Mouse (Mus musculus) liver, embryonic 16.5 days (tissue): ENCODE measurements around the gene Slc17a7. TPM values are rescaled to one million over a fixed set of nuclear protein-coding genes. Genes with fewer than 3 reads are reported as not detected.

Source experiments
- ATAC-seq: fragments of 200-750 bp; cut with Nextera tagmentation; 2 replicates; pipeline ENCODE4 v1.8.0; 2017; ENCODE audit warnings: low read depth, mild to moderate bottlenecking, moderate number of reproducible peaks, moderate library complexity
- H3K27ac ChIP-seq: fragments of 300-500 bp; sonication (generic); 2 replicates; pipeline ENCODE4 v1.5.1; 2014; ENCODE audit warnings: mild to moderate bottlenecking, low read length
- H3K27me3 ChIP-seq: fragments of 300-500 bp; sonication (generic); 2 replicates; pipeline ENCODE4 v1.6.1; 2014; ENCODE audit warnings: low read depth, low read length, mixed read lengths; ENCODE audit not compliant: control insufficient read depth, insufficient read depth
- H3K36me3 ChIP-seq: fragments of 300-500 bp; sonication (generic); 2 replicates; pipeline ENCODE4 v1.6.1; 2014; ENCODE audit warnings: mild to moderate bottlenecking; ENCODE audit not compliant: control insufficient read depth, insufficient read depth
- H3K4me1 ChIP-seq: fragments of 300-500 bp; sonication (generic); 2 replicates; pipeline ENCODE4 v1.6.1; 2014; ENCODE audit warnings: low read depth, low read length, mixed read lengths; ENCODE audit not compliant: control insufficient read depth
- H3K4me2 ChIP-seq: fragments of 300-500 bp; sonication (generic); 2 replicates; pipeline ENCODE4 v1.6.1; 2014; ENCODE audit warnings: low read depth, low read length, mixed read lengths
- H3K4me3 ChIP-seq: fragments of 300-500 bp; sonication (generic); 2 replicates; pipeline ENCODE4 v1.5.1; 2014; ENCODE audit warnings: low read depth, mild to moderate bottlenecking, low read length
- H3K9ac ChIP-seq: fragments of 300-500 bp; sonication (generic); 2 replicates; pipeline ENCODE4 v1.6.1; 2014; ENCODE audit warnings: low read depth, low read length
- H3K9me3 ChIP-seq: fragments of 300-500 bp; sonication (generic); replicated peaks from 2 replicates; pipeline ENCODE4 v1.6.1; 2016; ENCODE audit warnings: low read length; ENCODE audit not compliant: control insufficient read depth
- WGBS: fragments of 180-500 bp; shearing (Covaris S2); extraction: QIAGEN DNeasy Blood & Tissue Kit; methylation state at CpG from one replicate; pipeline ENCODE4 v1.1.7; 2014; ENCODE audit not compliant: insufficient replicate concordance; 5-methylcytosine and 5-hydroxymethylcytosine counted together
- polyA plus RNA-seq: library from polyadenylated mRNA; unstranded; fragments of >200 nt; fragmentation: Nextera tagmentation; extraction: Ambion mirVana; gene quantifications from 2 replicates; pipeline ENCODE4 v1.2.1, GENCODE M21; 2015

The Slc17a7 gene
- polyA plus RNA-seq, 1 experiment from 2014 or later = not detected

GRCm38 (mm10) chr7:45208260-45208659, 44.5 kb downstream of the Slc17a7 start:
- Histone ChIP-seq H3K4me2 (no peak overlapping the region), H3K9ac (no peak overlapping the region), H3K4me1 (peaks cover 19% of the 10 kb centered on the region), H3K4me3 (no peak overlapping the region), H3K27me3 (peaks cover 3% of the 10 kb centered on the region; the same call in 1 of the 2 replicates), H3K27ac (no peak overlapping the region), H3K36me3 (no peaks in the 10 kb centered on the region), H3K9me3 (no peaks in the 10 kb centered on the region)
- ATAC-seq = no peak
- 70% methylated on average over 6 of the region's 6 CpGs for WGBS

- no peak overlapping the region for H3K9ac ChIP-seq
- H3K9me3 ChIP-seq = no peaks in the 10 kb centered on the region
- H3K4me1 ChIP-seq = peaks cover 19% of the 10 kb centered on the region
- ATAC-seq = no peak
- no peaks in the 10 kb centered on the region for H3K36me3 ChIP-seq
- peak overlapping the region; percentile 44 for H3K4me2 ChIP-seq
- peak overlapping the region; percentile 32 for H3K4me3 ChIP-seq
- WGBS = 15% methylated on average over 10 of the region's 10 CpGs
- peaks cover 14% of the 10 kb centered on the region for H3K27me3 ChIP-seq
- H3K27ac ChIP-seq = no peak overlapping the region
Measured at GRCm38 (mm10) chr7:45211070-45211469, 47.3 kb downstream of the Slc17a7 start.

- Histone ChIP-seq H3K4me2 (peak within 1 kb of the TSS; percentile 44), H3K4me1 (peaks cover 19% of the 10 kb centered on the region), H3K27me3 (peaks cover 19% of the 10 kb centered on the region), H3K27ac (no peak within 1 kb of the TSS), H3K36me3 (no peaks in the 10 kb centered on the region), H3K9me3 (no peaks in the 10 kb centered on the region), H3K4me3 (peak within 1 kb of the TSS; percentile 32), H3K9ac (no peak within 1 kb of the TSS)
- 2% methylated on average over 17 of the region's 17 CpGs for WGBS
- ATAC-seq = no peak
Measured at GRCm38 (mm10) chr7:45211851-45212251, 48.1 kb downstream of the Slc17a7 start, which contains the start of gene Dkkl1. Dkkl1 (minus strand) TSS chr7:45212147.

- H3K4me1 ChIP-seq = peaks cover 19% of the 10 kb centered on the region
- WGBS = 57% methylated on average over 7 of the region's 7 CpGs
- H3K36me3 ChIP-seq = no peaks in the 10 kb centered on the region
- ATAC-seq = no peak
- H3K27me3 ChIP-seq = peaks cover 19% of the 10 kb centered on the region
- no peaks in the 10 kb centered on the region for H3K9me3 ChIP-seq
- H3K4me3 ChIP-seq = no peak overlapping the region
- no peak overlapping the region for H3K27ac ChIP-seq
- H3K4me2 ChIP-seq = peak overlapping the region; percentile 44
- no peak overlapping the region for H3K9ac ChIP-seq
Measured at GRCm38 (mm10) chr7:45212356-45212755, 48.6 kb downstream of the Slc17a7 start.

GRCm38 (mm10) chr7:45213708-45214107, 50.0 kb downstream of the Slc17a7 start:
- no peak overlapping the region for H3K9ac ChIP-seq
- H3K4me3 ChIP-seq = no peak overlapping the region
- peaks cover 19% of the 10 kb centered on the region for H3K27me3 ChIP-seq
- 67% methylated on average over 5 of the region's 5 CpGs for WGBS
- H3K4me1 ChIP-seq = peaks cover 19% of the 10 kb centered on the region
- H3K27ac ChIP-seq = no peak overlapping the region
- H3K36me3 ChIP-seq = no peaks in the 10 kb centered on the region
- peak; percentile 66 for ATAC-seq
- H3K4me2 ChIP-seq = no peak overlapping the region
- H3K9me3 ChIP-seq = no peaks in the 10 kb centered on the region

GRCm38 (mm10) chr7:45215673-45216441, 52.1 kb downstream of the Slc17a7 start, which contains the start of gene Tead2:
Tead2 (plus strand) TSS chr7:45215753.
- Histone ChIP-seq H3K9me3 (no peaks in the 10 kb centered on the region), H3K27me3 (peaks cover 19% of the 10 kb centered on the region), H3K4me1 (peaks cover 19% of the 10 kb centered on the region), H3K9ac (peak within 1 kb of the TSS; percentile 51), H3K4me3 (peak within 1 kb of the TSS; percentile 55), H3K4me2 (peak within 1 kb of the TSS; percentile 65), H3K36me3 (no peaks in the 10 kb centered on the region), H3K27ac (peak within 1 kb of the TSS; percentile 37; the same call in 1 of the 2 replicates)
- ATAC-seq = peak; percentile 23; the same call in 1 of the 2 replicates
- 3% methylated on average over 55 of the region's 55 CpGs for WGBS

- 5% methylated on average over 13 of the region's 13 CpGs for WGBS
Measured at GRCm38 (mm10) chr7:45216442-45217183, 52.9 kb downstream of the Slc17a7 start.

GRCm38 (mm10) chr7:45221680-45222079, 57.9 kb downstream of the Slc17a7 start:
- no peak overlapping the region for H3K4me3 ChIP-seq
- 37% methylated on average over 2 of the region's 2 CpGs for WGBS
- H3K9ac ChIP-seq = no peak overlapping the region
- no peaks in the 10 kb centered on the region; the same call in 1 of the 2 replicates for H3K27me3 ChIP-seq
- no peak for ATAC-seq
- 0 out of 2 replicates have a peak, but pooled peaks cover 2% of the 10 kb centered on the region for H3K36me3 ChIP-seq
- no peaks in the 10 kb centered on the region for H3K9me3 ChIP-seq
- H3K4me1 ChIP-seq = no peaks in the 10 kb centered on the region; the same call in 1 of the 2 replicates
- no peak overlapping the region for H3K27ac ChIP-seq
- no peak overlapping the region for H3K4me2 ChIP-seq

More at GRCm38 (mm10) chr7:45216442-45217183, 52.9 kb downstream of the Slc17a7 start:
- Histone ChIP-seq H3K4me1 (peaks cover 12% of the 10 kb centered on the region), H3K4me2 (peak overlapping the region; percentile 65), H3K27ac (no peak overlapping the region), H3K9me3 (no peaks in the 10 kb centered on the region), H3K4me3 (peak overlapping the region; percentile 55), H3K9ac (peak overlapping the region; percentile 51; the same call in 1 of the 2 replicates), H3K36me3 (no peaks in the 10 kb centered on the region), H3K27me3 (peaks cover 16% of the 10 kb centered on the region)
- ATAC-seq = 0 out of 2 replicates have a peak, but pooled peaks have one; percentile 17
